Mouse (Mus musculus): ENCODE results near the gene Hspa2.

The Hspa2 gene

DNA sequence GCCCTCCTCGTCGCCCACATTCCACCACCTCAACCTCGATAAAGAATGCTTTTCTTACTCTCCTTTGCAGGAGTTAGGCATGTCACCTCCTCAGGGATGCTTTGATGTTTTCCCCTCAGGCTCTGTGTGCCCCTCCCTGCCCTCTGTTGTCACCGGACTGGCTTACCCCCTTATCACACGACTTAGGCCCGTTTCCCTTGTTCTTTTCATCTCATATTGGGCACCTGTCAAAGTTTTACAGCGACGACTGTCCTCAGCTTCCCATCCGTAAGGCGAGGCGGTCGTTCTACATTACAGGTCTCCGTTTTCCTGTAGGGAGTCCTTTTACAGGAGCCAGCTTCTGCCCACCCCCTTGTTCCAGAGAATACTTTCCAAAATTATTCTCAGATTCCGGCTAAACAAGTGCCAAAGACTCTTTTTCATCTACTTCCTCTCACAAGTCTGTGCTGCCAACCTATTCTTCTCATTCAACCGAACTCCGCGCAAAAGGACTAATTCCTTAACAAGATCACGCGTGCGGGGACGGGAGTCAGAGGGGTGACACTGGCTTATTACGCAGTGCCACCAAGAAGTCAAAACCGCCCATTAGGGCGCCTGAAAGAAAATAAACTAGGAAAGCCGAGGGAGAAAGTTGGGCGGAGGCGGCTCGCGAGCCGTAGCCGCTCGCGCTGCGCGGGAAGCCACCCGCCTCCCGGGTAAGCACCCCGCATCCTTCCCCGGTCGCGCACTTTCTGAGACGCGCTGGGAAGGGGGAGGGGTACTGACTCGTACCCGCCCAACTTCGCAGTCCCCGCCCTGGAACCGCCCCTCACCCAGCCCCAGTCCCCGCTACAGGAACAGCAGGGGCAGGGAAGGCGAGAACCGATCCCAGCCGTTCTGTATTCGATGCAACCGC, 738 bp upstream of the Hspa2 start:
- DNase-seq (ENCODE audit: low read depth, low spot score), result no peak
- Histone ChIP-seq H3K36me3 (ENCODE audit: control insufficient read depth, insufficient read depth, low read length, poor library complexity, severe bottlenecking) (no peaks in the 10 kb centered on the region), H3K27me3 (ENCODE audit: control insufficient read depth, insufficient read depth, low read length, poor library complexity, severe bottlenecking) (no peaks in the 10 kb centered on the region)

DNA sequence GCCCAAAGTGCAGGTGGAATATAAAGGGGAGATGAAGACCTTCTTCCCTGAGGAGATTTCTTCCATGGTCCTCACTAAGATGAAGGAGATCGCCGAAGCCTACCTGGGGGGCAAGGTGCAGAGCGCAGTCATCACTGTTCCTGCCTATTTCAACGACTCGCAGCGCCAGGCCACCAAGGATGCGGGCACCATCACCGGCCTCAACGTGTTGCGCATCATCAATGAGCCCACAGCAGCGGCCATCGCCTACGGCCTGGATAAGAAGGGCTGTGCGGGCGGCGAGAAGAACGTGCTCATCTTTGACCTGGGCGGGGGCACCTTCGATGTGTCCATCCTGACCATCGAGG, 833 bp downstream of the Hspa2 start:
- Histone ChIP-seq H3K27me3 (ENCODE audit: control insufficient read depth, insufficient read depth, low read length, poor library complexity, severe bottlenecking) (no peaks in the 10 kb centered on the region), H3K36me3 (ENCODE audit: control insufficient read depth, insufficient read depth, low read length, poor library complexity, severe bottlenecking) (no peaks in the 10 kb centered on the region)
- DNase-seq (ENCODE audit: low read depth, low spot score), result no peak

DNA sequence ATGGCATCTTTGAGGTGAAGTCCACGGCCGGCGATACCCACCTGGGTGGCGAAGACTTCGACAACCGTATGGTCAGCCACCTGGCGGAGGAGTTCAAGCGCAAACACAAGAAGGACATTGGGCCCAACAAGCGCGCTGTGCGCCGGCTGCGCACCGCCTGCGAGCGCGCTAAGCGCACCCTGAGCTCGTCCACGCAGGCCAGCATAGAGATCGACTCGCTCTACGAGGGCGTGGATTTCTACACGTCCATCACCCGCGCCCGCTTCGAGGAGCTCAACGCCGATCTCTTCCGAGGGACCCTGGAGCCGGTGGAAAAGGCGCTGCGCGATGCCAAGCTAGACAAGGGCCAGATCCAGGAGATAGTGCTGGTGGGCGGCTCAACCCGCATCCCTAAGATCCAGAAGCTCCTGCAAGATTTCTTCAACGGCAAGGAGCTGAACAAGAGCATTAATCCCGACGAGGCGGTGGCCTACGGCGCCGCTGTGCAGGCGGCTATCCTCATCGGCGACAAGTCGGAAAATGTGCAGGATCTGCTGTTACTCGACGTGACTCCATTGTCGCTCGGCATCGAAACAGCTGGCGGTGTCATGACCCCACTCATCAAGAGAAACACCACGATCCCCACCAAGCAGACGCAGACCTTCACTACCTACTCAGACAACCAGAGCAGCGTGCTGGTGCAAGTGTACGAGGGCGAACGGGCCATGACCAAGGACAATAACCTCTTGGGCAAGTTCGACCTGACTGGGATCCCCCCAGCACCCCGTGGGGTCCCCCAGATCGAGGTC, 1.4 kb downstream of the Hspa2 start:
- peak; percentile 51 for DNase-seq (ENCODE audit: low read depth, low spot score)
- Histone ChIP-seq H3K27me3 (ENCODE audit: control insufficient read depth, insufficient read depth, low read length, poor library complexity, severe bottlenecking) (no peaks in the 10 kb centered on the region), H3K36me3 (ENCODE audit: control insufficient read depth, insufficient read depth, low read length, poor library complexity, severe bottlenecking) (no peaks in the 10 kb centered on the region)

DNA sequence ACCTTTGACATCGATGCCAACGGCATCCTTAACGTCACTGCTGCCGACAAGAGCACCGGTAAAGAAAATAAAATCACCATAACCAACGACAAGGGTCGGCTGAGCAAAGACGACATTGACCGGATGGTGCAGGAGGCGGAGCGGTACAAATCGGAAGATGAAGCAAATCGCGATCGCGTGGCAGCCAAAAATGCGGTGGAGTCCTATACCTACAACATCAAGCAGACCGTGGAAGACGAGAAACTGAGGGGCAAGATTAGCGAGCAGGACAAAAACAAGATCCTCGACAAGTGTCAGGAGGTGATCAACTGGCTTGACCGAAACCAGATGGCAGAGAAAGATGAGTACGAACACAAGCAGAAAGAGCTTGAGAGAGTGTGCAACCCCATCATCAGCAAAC, 2.0 kb downstream of the Hspa2 start:
- peak; percentile 62 for DNase-seq (ENCODE audit: low read depth, low spot score)

DNA sequence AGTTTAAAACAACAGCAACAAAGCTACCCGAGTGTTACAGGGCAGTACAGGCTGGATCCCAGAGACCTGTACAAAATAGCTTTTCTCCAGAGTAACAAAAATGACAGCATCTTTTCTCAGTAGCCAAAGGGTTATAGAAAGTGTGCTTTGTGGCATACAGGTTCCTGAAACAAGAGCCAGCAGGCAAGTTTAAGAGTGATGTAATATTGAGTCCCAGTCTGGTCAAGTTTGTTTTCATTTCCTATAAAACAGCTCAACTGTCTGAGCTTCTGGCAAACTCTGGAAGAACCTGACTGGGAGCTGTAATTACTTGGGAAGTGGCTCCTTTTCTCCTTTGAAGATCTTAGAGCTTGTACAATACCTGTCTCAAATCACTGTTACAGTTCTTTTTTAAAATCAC, 3.2 kb downstream of the Hspa2 start:
- H3K36me3 ChIP-seq (ENCODE audit: control insufficient read depth, insufficient read depth, low read length, poor library complexity, severe bottlenecking), result no peaks in the 10 kb centered on the region
- no peaks in the 10 kb centered on the region for H3K27me3 ChIP-seq (ENCODE audit: control insufficient read depth, insufficient read depth, low read length, poor library complexity, severe bottlenecking)
- DNase-seq (ENCODE audit: low read depth, low spot score), result no peak

More for the DNA sequence above, 2.0 kb downstream of the Hspa2 start:
- Histone ChIP-seq H3K36me3 (ENCODE audit: control insufficient read depth, insufficient read depth, low read length, poor library complexity, severe bottlenecking) (no peaks in the 10 kb centered on the region), H3K27me3 (ENCODE audit: control insufficient read depth, insufficient read depth, low read length, poor library complexity, severe bottlenecking) (no peaks in the 10 kb centered on the region)

DNA sequence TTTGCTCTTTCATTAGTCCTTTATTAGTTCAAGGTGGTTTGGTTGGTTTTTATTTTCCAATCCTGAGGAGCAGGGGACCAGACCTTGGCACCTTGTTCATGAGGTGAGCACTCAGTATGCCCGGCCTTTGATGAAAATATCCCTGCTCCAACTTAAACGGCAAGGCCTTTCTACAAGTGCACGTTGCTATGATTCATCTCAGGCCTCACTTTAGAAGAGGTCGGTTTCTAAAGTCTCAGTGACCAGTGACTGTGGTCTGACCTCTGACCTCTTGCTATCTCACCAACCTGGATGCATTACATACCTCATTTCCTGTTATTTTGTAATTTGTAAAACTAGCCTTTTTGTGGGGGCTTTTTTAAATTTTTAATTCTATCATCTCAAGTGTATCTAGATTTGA, 5.2 kb downstream of the Hspa2 start:
- Histone ChIP-seq H3K27me3 (ENCODE audit: control insufficient read depth, insufficient read depth, low read length, poor library complexity, severe bottlenecking) (no peaks in the 10 kb centered on the region), H3K36me3 (ENCODE audit: control insufficient read depth, insufficient read depth, low read length, poor library complexity, severe bottlenecking) (no peaks in the 10 kb centered on the region)
- DNase-seq (ENCODE audit: low read depth, low spot score), result no peak

DNA sequence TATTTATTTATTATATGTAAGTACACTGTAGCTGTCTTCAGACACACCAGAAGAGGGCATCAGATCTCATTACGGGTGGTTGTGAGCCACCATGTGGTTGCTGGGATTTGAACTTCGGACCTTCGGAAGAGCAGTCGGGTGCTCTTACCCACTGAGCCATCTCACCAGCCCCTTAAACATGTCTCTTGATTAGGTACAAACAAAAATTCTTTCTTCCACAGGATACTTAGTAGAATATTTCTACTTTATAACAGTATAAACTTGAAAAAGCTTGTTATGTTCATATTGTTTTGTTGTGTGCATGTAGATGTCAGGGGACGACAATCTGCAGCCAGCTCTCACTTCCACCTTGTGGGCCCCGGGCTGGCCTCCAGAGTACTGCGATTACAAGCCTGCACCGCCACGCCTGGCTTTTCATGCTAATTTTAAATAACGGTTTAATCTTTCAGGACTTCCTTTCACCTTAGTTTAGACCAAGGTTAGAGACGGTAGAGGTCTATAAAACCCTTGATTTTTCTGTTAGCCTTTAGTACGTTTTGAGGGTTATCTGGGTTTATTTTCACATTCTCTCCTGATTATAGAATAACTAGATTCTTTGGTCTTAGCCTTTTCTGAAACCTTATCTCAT, 11.5 kb downstream of the Hspa2 start:
- DNase-seq (ENCODE audit: low read depth, low spot score), result peak; percentile 53
- no peaks in the 10 kb centered on the region for H3K36me3 ChIP-seq (ENCODE audit: control insufficient read depth, insufficient read depth, low read length, poor library complexity, severe bottlenecking)
- no peaks in the 10 kb centered on the region for H3K27me3 ChIP-seq (ENCODE audit: control insufficient read depth, insufficient read depth, low read length, poor library complexity, severe bottlenecking)

DNA sequence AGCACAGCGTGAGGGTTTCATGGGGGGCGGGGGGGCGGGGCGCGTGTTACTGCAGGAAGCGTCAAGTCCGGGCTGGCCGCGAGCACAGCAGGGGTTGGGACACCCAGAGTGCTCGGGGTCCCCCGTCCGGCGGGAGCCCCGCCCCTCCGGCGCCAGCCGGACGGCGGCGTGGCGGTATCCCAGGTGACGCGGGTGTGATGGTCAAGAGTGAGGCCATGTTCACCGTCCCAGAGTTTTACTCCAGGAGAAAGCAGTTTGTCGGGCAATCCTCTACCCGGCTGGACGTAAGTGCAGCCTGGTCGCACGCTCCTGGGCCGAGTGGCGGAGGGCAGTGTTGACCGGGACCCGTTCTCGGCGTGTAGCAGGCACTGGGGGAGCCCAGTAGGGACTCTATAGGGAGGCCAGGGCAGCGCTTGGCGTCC, 13.5 kb downstream of the Hspa2 start, which contains the start of gene Ppp1r36:
TSS of gene Ppp1r36 (plus strand) at position 106 of the 422 bp plus-strand sequence.
- H3K27me3 ChIP-seq (ENCODE audit: control insufficient read depth, insufficient read depth, low read length, poor library complexity, severe bottlenecking), result no peaks in the 10 kb centered on the region
- no peak for DNase-seq (ENCODE audit: low read depth, low spot score)
- no peaks in the 10 kb centered on the region for H3K36me3 ChIP-seq (ENCODE audit: control insufficient read depth, insufficient read depth, low read length, poor library complexity, severe bottlenecking)

DNA sequence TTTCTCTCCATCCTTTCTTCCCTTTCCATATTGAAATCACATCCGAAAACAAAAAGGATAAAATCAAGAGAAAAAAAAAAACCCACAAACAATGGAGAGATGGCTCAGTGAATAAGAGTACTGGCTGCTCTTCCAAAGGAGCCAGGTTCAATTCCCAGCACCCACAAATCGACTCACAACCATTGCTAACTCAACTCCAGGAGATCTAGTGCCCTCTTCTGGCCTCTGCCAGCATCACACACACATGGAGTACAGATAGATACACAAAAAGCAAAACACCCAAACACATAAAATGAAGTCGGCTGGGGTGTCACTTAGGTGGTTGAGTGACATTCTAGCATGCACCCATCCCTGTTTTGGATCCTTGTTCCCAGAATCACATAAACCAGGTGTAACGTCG, 14.4 kb downstream of the Hspa2 start:
- Histone ChIP-seq H3K36me3 (ENCODE audit: control insufficient read depth, insufficient read depth, low read length, poor library complexity, severe bottlenecking) (no peaks in the 10 kb centered on the region), H3K27me3 (ENCODE audit: control insufficient read depth, insufficient read depth, low read length, poor library complexity, severe bottlenecking) (no peaks in the 10 kb centered on the region)
- no peak for DNase-seq (ENCODE audit: low read depth, low spot score)

DNA sequence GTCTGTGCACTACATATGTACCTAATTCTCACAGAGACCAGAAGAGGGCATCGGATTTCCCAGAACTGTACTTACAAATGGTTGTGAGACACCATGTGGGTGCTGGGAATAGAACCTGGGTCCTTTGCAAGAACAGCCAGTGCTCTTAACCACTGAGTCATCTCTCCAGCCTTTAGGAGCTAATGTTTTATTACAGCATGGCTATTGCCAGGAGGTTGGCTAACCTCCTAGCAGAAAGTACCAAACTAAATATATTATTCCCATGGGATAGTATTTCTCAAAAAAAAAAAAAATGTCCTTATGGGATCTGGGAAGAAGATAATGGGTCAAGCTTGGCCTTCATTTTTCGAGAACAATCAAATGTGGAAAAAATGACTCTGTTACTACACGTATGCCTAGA, 21.3 kb downstream of the Hspa2 start:
- Histone ChIP-seq H3K36me3 (ENCODE audit: control insufficient read depth, insufficient read depth, low read length, poor library complexity, severe bottlenecking) (no peaks in the 10 kb centered on the region), H3K27me3 (ENCODE audit: control insufficient read depth, insufficient read depth, low read length, poor library complexity, severe bottlenecking) (no peaks in the 10 kb centered on the region)
- DNase-seq (ENCODE audit: low read depth, low spot score), result no peak

DNA sequence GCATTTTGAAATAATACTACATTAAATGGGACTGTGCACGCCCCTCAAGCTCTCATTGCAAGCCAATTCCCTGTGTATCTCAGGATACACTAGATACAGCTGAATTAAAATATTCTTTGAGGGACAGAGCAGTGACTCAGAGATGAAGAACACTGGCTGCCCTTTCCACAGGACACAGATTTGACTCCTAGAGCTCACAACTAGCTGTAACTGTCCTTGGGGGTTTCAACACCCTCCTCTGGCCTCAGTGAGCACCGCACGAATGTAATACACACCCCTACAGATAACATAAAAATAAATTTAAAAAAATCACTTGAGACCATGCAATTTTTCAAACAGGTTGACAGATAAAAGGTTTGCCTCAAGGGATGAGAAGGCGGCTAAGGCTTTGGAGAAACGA, 23.6 kb downstream of the Hspa2 start:
- Histone ChIP-seq H3K27me3 (ENCODE audit: control insufficient read depth, insufficient read depth, low read length, poor library complexity, severe bottlenecking) (no peaks in the 10 kb centered on the region), H3K36me3 (ENCODE audit: control insufficient read depth, insufficient read depth, low read length, poor library complexity, severe bottlenecking) (no peaks in the 10 kb centered on the region)

DNA sequence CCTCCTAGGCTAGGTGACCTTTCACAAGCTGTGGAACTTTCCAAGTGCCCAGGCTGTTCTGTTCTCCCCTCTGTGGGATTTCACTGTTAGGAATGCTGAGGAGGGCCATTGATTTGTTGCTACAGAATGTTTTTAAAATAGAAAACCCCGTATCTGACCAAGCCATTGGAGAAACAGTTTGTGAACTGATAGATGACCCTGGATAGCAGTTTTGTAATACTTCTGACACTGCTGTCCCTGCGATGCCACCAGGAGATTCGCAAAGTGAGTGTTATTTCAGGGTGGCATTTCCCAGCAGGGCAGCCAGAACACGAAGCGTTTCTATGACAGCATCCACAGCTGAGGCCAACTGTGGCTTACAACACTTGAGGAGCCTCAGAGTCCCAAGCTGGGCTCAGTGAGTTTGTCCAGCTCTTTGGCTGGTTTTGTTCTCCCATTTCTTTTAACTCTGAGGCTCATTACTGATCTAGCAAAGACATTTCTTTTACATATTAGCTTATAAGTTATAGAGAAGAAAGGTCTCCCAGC, 27.0 kb downstream of the Hspa2 start:
- no peak for DNase-seq (ENCODE audit: low read depth, low spot score)
- Histone ChIP-seq H3K27me3 (ENCODE audit: control insufficient read depth, insufficient read depth, low read length, poor library complexity, severe bottlenecking) (no peaks in the 10 kb centered on the region), H3K36me3 (ENCODE audit: control insufficient read depth, insufficient read depth, low read length, poor library complexity, severe bottlenecking) (no peaks in the 10 kb centered on the region)

More for the DNA sequence above, 23.6 kb downstream of the Hspa2 start:
- no peak for DNase-seq (ENCODE audit: low read depth, low spot score)

DNA sequence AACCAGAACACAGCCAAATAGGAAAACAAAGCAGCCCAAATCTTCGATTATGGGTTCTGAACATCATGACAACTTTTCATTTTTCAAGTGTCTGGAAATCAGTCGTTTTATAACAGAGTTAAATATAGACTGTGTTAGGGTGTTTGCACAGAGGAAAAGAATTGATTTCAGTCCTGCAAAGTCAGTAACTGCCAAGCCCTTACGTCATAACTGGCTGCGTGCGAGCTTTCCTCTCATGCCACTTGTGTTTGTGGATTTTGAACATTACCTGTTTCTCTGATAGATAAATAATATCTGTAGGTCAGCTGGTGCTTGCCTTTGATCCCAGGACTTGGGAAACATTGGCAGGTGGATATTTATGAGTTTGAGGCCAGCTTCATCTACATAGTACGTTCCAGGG, 27.5 kb downstream of the Hspa2 start:
- H3K27me3 ChIP-seq (ENCODE audit: control insufficient read depth, insufficient read depth, low read length, poor library complexity, severe bottlenecking), result no peaks in the 10 kb centered on the region
- no peaks in the 10 kb centered on the region for H3K36me3 ChIP-seq (ENCODE audit: control insufficient read depth, insufficient read depth, low read length, poor library complexity, severe bottlenecking)
- DNase-seq (ENCODE audit: low read depth, low spot score), result no peak

DNA sequence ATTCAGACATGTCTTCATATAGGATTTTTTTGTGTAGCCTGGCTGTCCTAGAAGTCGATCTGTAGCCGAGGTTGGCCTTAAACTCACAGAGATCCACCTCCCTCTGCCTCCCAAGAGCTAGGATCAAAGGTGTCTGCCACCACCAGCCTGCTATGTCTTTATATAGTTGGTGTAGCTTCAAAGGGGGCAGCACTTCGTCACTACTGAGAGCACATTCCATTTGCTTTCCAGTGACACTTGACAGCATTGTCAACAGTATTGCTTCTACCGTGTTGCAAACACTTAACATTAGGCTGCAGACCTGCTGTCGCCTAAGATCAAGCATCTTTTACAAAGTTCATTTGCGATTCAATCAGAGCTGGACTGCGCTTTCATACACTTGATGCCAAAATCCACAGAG, 30.1 kb downstream of the Hspa2 start:
- Histone ChIP-seq H3K36me3 (ENCODE audit: control insufficient read depth, insufficient read depth, low read length, poor library complexity, severe bottlenecking) (no peaks in the 10 kb centered on the region), H3K27me3 (ENCODE audit: control insufficient read depth, insufficient read depth, low read length, poor library complexity, severe bottlenecking) (no peaks in the 10 kb centered on the region)
- DNase-seq (ENCODE audit: low read depth, low spot score), result no peak

DNA sequence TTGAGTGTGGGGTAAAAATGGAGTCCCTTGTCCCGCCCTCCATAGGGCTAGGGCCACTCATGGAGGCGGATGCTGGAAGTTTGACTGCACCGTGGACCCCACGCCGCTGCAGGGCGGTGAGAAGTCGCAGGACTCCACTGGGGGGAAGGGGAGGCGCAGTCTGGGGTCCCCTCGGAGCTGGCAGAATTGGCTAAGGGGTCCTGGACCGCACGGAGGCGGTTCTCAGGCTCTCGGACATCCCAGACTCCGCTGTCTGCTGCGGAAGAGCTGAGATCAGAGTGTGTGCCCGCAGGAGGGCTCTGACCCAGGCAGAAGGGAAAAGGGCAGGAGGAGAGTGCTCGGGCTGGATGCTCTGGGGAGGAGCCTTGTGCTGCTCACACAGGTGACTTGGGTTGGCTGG, 31.1 kb downstream of the Hspa2 start:
- no peak for DNase-seq (ENCODE audit: low read depth, low spot score)

More for the DNA sequence above, 31.1 kb downstream of the Hspa2 start:
- Histone ChIP-seq H3K27me3 (ENCODE audit: control insufficient read depth, insufficient read depth, low read length, poor library complexity, severe bottlenecking) (no peaks in the 10 kb centered on the region), H3K36me3 (ENCODE audit: control insufficient read depth, insufficient read depth, low read length, poor library complexity, severe bottlenecking) (no peaks in the 10 kb centered on the region)

All from splenic B cell, adult 2 months (primary cell).